Mouse (Mus musculus): ENCODE results near the gene Lpcat4. TPM values are rescaled to one million over a fixed set of nuclear protein-coding genes. Genes with fewer than 3 reads are reported as not detected.

Gene Lpcat4
- total and polyA plus RNA-seq, 3 experiments: 11.7 to 69.9 TPM; not detected in 1

- Histone ChIP-seq H3K9me3 (replicated peaks; ENCODE audit: insufficient read depth, low read length) (no peaks in the 10 kb centered on the region), H3K4me3 (ENCODE audit: control insufficient read depth in 1 of 2, insufficient read depth in 1 of 2, low read depth in 2 of 2, low read length in 2 of 2) (peak overlapping the region; percentile 79 to 91), H3K27me3 (ENCODE audit: control insufficient read depth in 1 of 2, insufficient read depth in 2 of 2, low read length in 2 of 2) (no peaks in the 10 kb centered on the region), H3K4me1 (ENCODE audit: control insufficient read depth in 1 of 2, insufficient read depth in 2 of 2, low read length in 2 of 2) (peaks cover 5 to 8% of the 10 kb centered on the region in 2 experiments; a peak in 2 of 4 replicates), H3K79me2 (ENCODE audit: control insufficient read depth, insufficient read depth, low read length, poor library complexity) (peaks cover 28% of the 10 kb centered on the region), H3K36me3 (ENCODE audit: control insufficient read depth in 1 of 2, insufficient read depth in 2 of 2, low read length in 2 of 2) (peaks cover 3 to 15% of the 10 kb centered on the region in 2 experiments; a peak in 3 of 4 replicates), H3K9ac (ENCODE audit: control insufficient read depth, low read depth, low read length, poor library complexity, severe bottlenecking) (peak overlapping the region; percentile 86), H3K27ac (ENCODE audit: control insufficient read depth, low read depth, low read length) (peak overlapping the region; percentile 97)
- peak; percentile 86 for DNase-seq (ENCODE audit: low read depth, low spot score)
- TF ChIP-seq CHD2 (IDR thresholded peaks at IDR 0.05; ENCODE audit: low read length) (no peak), TBP (IDR thresholded peaks at IDR 0.05; ENCODE audit: low read depth, low read length) (0 out of 2 replicates have a peak, but pooled peaks have one; percentile 18), UBTF (IDR thresholded peaks at IDR 0.05; ENCODE audit: borderline replicate concordance, insufficient read depth, low read depth, low read length) (no peak), POLR2A (IDR thresholded peaks at IDR 0.05; ENCODE audit: control insufficient read depth in 1 of 2, insufficient read depth in 1 of 2, low read depth in 1 of 2, low read length in 2 of 2, poor library complexity in 1 of 2) (no peak), ZMIZ1 (IDR thresholded peaks at IDR 0.05; ENCODE audit: low read depth, low read length) (no peak), POLR2AphosphoS2 (IDR thresholded peaks at IDR 0.05; ENCODE audit: low read length) (no peak), BHLHE40 (IDR thresholded peaks at IDR 0.05; ENCODE audit: borderline replicate concordance, low read depth, low read length) (no peak), NRF1 (IDR thresholded peaks at IDR 0.05; ENCODE audit: insufficient read depth, low read depth, low read length, poor library complexity, severe bottlenecking) (no peak), KAT2A (conservative IDR thresholded peaks at IDR 0.05; ENCODE audit: low read depth, low read length) (no peak), RCOR1 (IDR thresholded peaks at IDR 0.05; ENCODE audit: low read depth, low read length) (no peak), EP300 (IDR thresholded peaks at IDR 0.05; ENCODE audit: low read depth in 1 of 2, low read length in 2 of 2) (no peak), GABPA (IDR thresholded peaks at IDR 0.05; ENCODE audit: low read depth, low read length) (no peak), SMC3 (IDR thresholded peaks at IDR 0.05; ENCODE audit: low read depth, low read length) (peak; percentile 76), MYC (IDR thresholded peaks at IDR 0.05; ENCODE audit: low read depth, low read length) (0 out of 2 replicates have a peak, but pooled peaks have one; percentile 41), CTCF (IDR thresholded peaks at IDR 0.05 in 2 of 3, conservative IDR thresholded peaks at IDR 0.05 in 1 of 3; ENCODE audit: control insufficient read depth in 1 of 3, insufficient read depth in 1 of 3, low read depth in 2 of 3, low read length in 3 of 3, poor library complexity in 1 of 3, severe bottlenecking in 1 of 3) (peak; percentile 21 to 81 (median 38); a peak in 5 of 6 replicates), TCF12 (IDR thresholded peaks at IDR 0.05; ENCODE audit: low read depth, low read length) (no peak), MEF2A (IDR thresholded peaks at IDR 0.05; ENCODE audit: extremely low read depth, insufficient replicate concordance, low read depth, low read length, poor library complexity, severe bottlenecking) (no peak), ZNF384 (IDR thresholded peaks at IDR 0.05; ENCODE audit: low read depth, low read length) (peak; percentile 62; the same call in 1 of the 2 replicates), HCFC1 (IDR thresholded peaks at IDR 0.05; ENCODE audit: low read depth, low read length) (no peak), ELF1 (IDR thresholded peaks at IDR 0.05; ENCODE audit: low read depth, low read length) (no peak), MAFK (IDR thresholded peaks at IDR 0.05; ENCODE audit: borderline replicate concordance, low read depth, low read length) (no peak), TAL1 (IDR thresholded peaks at IDR 0.05; ENCODE audit: low read length) (no peak), CHD1 (IDR thresholded peaks at IDR 0.05; ENCODE audit: low read depth, low read length) (no peak; the same call in 1 of the 2 replicates), ZC3H11A (IDR thresholded peaks at IDR 0.05; ENCODE audit: low read depth, low read length) (peak; percentile 62), NELFE (IDR thresholded peaks at IDR 0.05; ENCODE audit: low read depth, low read length) (no peak), MXI1 (IDR thresholded peaks at IDR 0.05; ENCODE audit: low read depth, low read length) (no peak; the same call in 1 of the 2 replicates), JUND (IDR thresholded peaks at IDR 0.05; ENCODE audit: low read depth, low read length) (no peak), USF2 (IDR thresholded peaks at IDR 0.05; ENCODE audit: borderline replicate concordance in 1 of 2, insufficient read depth in 1 of 2, low read depth in 1 of 2, low read length in 2 of 2) (no peak), SIN3A (IDR thresholded peaks at IDR 0.05; ENCODE audit: low read length) (peak; percentile 67), USF1 (IDR thresholded peaks at IDR 0.05; ENCODE audit: low read depth, low read length) (no peak), GATA1 (IDR thresholded peaks at IDR 0.05; ENCODE audit: low read depth, low read length) (0 out of 2 replicates have a peak, but pooled peaks have one; percentile 8), MAX (IDR thresholded peaks at IDR 0.05; ENCODE audit: low read length) (no peak), MAZ (IDR thresholded peaks at IDR 0.05; ENCODE audit: low read depth, low read length) (no peak), ZKSCAN1 (IDR thresholded peaks at IDR 0.05; ENCODE audit: low read depth, low read length) (no peak), MYB (IDR thresholded peaks at IDR 0.05; ENCODE audit: low read depth, low read length) (no peak), E2F4 (IDR thresholded peaks at IDR 0.05; ENCODE audit: borderline replicate concordance, low read depth, low read length) (no peak), POLR2AphosphoS5 (IDR thresholded peaks at IDR 0.05; ENCODE audit: borderline replicate concordance, low read depth, low read length) (no peak)
These were observed 23.6 kb downstream of the Lpcat4 start for GRCm38 (mm10) chr2:112262779-112263295.

All from MEL (cell line).